Mouse (Mus musculus) activated CD4-positive, CD25-positive, alpha-beta regulatory T cell, adult 4 months (primary cell): ENCODE data around the gene Zhx3. TPM values are rescaled to one million over a fixed set of nuclear protein-coding genes. Genes with fewer than 3 reads are reported as not detected.

Experiments
- ATAC-seq: one replicate; pipeline ENCODE4 v1.8.0; 2017
- polyA plus RNA-seq, 2 experiments: library from polyadenylated mRNA; unstranded; fragments of 100-300 nt; shearing (Covaris generic); gene quantifications; one replicate each; pipeline ENCODE4 v1.2.1; 2017

The Zhx3 gene
- polyA plus RNA-seq, 2 experiments from 2014 or later, result 6.4 to 7.4 TPM

- no peak for ATAC-seq
These were observed 71.8 kb downstream of the Zhx3 start for GRCm38 (mm10) chr2:160800967-160801366.

GRCm38 (mm10) chr2:160798206-160798605, 74.6 kb downstream of the Zhx3 start:
- no peak for ATAC-seq

- ATAC-seq, result no peak
These were observed 75.8 kb downstream of the Zhx3 start for GRCm38 (mm10) chr2:160796973-160797372.

- ATAC-seq, result peak; percentile 90
These were observed 79.7 kb downstream of the Zhx3 start for GRCm38 (mm10) chr2:160793117-160793516.

GRCm38 (mm10) chr2:160789741-160790140, 83.1 kb downstream of the Zhx3 start:
- no peak for ATAC-seq

GRCm38 (mm10) chr2:160789046-160789445, 83.8 kb downstream of the Zhx3 start:
- no peak for ATAC-seq

- no peak for ATAC-seq
These were observed 86.5 kb downstream of the Zhx3 start for GRCm38 (mm10) chr2:160786333-160786732.

GRCm38 (mm10) chr2:160780834-160781219, 92.0 kb downstream of the Zhx3 start:
- no peak for ATAC-seq

- ATAC-seq, result peak; percentile 47
These were observed 92.5 kb downstream of the Zhx3 start for GRCm38 (mm10) chr2:160780154-160780833.

GRCm38 (mm10) chr2:160778034-160778433, 94.8 kb downstream of the Zhx3 start:
- ATAC-seq, result no peak

GRCm38 (mm10) chr2:160771325-160772276, 101.2 kb downstream of the Zhx3 start:
- no peak for ATAC-seq

- no peak for ATAC-seq
These were observed 101.9 kb downstream of the Zhx3 start for GRCm38 (mm10) chr2:160770871-160771270.

- ATAC-seq, result no peak
These were observed 102.4 kb downstream of the Zhx3 start for GRCm38 (mm10) chr2:160770409-160770808.

- no peak for ATAC-seq
These were observed 103.8 kb downstream of the Zhx3 start for GRCm38 (mm10) chr2:160768997-160769396.

- ATAC-seq, result no peak
These were observed 104.6 kb downstream of the Zhx3 start for GRCm38 (mm10) chr2:160768097-160768695.

- ATAC-seq, result no peak
These were observed 105.6 kb downstream of the Zhx3 start for GRCm38 (mm10) chr2:160767201-160767600.

- ATAC-seq, result no peak
These were observed 106.4 kb downstream of the Zhx3 start for GRCm38 (mm10) chr2:160766371-160766771.

GRCm38 (mm10) chr2:160765096-160765495, 107.7 kb downstream of the Zhx3 start:
- no peak for ATAC-seq

- no peak for ATAC-seq
These were observed 108.4 kb downstream of the Zhx3 start for GRCm38 (mm10) chr2:160764386-160764785.

- peak; percentile 65 for ATAC-seq
These were observed 109.0 kb downstream of the Zhx3 start for GRCm38 (mm10) chr2:160763816-160764215.

GRCm38 (mm10) chr2:160760433-160761184, 112.2 kb downstream of the Zhx3 start:
- no peak for ATAC-seq

GRCm38 (mm10) chr2:160756583-160757203, 116.1 kb downstream of the Zhx3 start:
- ATAC-seq, result peak; percentile 96
